Mouse (Mus musculus) neural tube, embryonic 12.5 days (tissue): ENCODE measurements around the gene N4bp3. TPM values are rescaled to one million over a fixed set of nuclear protein-coding genes. Genes with fewer than 3 reads are reported as not detected.
A peak's percentile ranks its signal among the peaks of the same experiment; 100 is the strongest.

Experiments used
- ATAC-seq: fragments of 200-750 bp; cut with Nextera tagmentation; 2 replicates; pipeline ENCODE4 v1.8.0; 2017; ENCODE audit warnings: low read depth, mild to moderate bottlenecking, moderate TSS enrichment, moderate library complexity; ENCODE audit not compliant: low FRiP score
- H3K27ac ChIP-seq: fragments of 300-500 bp; sonication (generic); 2 replicates; pipeline ENCODE4 v1.5.1; 2016
- H3K27me3 ChIP-seq: fragments of 300-500 bp; sonication (generic); replicated peaks from 2 replicates; pipeline ENCODE4 v1.6.1; 2016; ENCODE audit warnings: mild to moderate bottlenecking
- H3K36me3 ChIP-seq: fragments of 300-500 bp; sonication (generic); 2 replicates; pipeline ENCODE4 v1.6.1; 2016; ENCODE audit warnings: mild to moderate bottlenecking
- H3K4me1 ChIP-seq: fragments of 300-500 bp; sonication (generic); 2 replicates; pipeline ENCODE4 v1.6.1; 2016
- H3K4me2 ChIP-seq: fragments of 300-500 bp; sonication (generic); replicated peaks from 2 replicates; pipeline ENCODE4 v1.6.1; 2016; ENCODE audit warnings: mild to moderate bottlenecking
- H3K4me3 ChIP-seq: fragments of 300-500 bp; sonication (generic); 2 replicates; pipeline ENCODE4 v1.5.1; 2016
- H3K9ac ChIP-seq: fragments of 300-500 bp; sonication (generic); 2 replicates; pipeline ENCODE4 v1.6.1; 2016; ENCODE audit warnings: mild to moderate bottlenecking
- H3K9me3 ChIP-seq: fragments of 300-500 bp; sonication (generic); 2 replicates; pipeline ENCODE4 v1.6.1; 2016; ENCODE audit warnings: mild to moderate bottlenecking
- WGBS: fragments of 180-500 bp; shearing (Covaris S2); methylation state at CpG from one replicate; pipeline ENCODE4 v1.1.7; 2016; 5-methylcytosine and 5-hydroxymethylcytosine counted together
- polyA plus RNA-seq: library from polyadenylated mRNA; unstranded; fragments of >200 nt; fragmentation: Nextera tagmentation; extraction: Ambion mirVana; gene quantifications from 2 replicates; pipeline ENCODE4 v1.2.1, GENCODE M21; 2016

Gene N4bp3
- polyA plus RNA-seq, 1 experiment from 2014 or later: 16.8 TPM

DNA sequence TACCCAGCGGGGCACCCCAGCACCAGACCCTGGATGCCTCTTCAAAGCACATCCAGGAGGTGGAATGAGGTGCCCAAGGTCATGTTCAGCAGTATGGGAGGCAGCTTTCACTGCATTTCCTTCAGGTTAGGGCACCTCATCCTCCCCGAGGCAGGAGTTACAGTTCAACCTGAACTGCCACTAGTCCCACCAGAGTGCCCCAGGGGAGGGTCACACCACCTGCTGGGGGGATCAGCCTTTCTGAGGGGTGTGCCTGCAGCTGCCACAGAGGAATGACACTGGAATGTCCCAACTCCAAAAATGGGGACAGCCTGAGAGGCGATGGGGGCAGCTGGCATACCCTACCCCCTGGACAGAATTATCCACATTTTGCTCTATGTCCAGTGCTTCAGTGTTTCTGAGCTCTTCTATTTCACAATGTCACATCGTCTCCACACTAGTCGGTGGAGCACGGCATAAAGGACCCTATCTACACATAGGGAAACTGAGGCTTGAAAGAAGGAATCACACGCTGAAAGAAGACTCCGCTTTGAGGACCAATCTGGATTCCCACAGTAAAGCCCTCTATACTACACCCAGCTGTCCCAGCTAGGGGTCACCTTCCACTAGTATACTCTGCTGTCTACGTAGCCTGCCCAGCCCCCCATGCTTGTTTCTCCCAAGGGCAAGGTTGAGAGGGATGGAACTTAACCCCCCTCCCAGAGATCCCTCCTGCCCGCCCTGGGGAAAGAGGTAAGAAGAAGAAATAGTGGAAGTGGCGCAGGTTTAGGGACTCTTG lies 1.3 kb downstream of the N4bp3 start:
- ATAC-seq: no peak
- peak overlapping the region; percentile 47 for H3K4me3 ChIP-seq
- no peaks in the 10 kb centered on the region for H3K36me3 ChIP-seq
- peak overlapping the region; percentile 87 for H3K4me2 ChIP-seq
- peak overlapping the region; percentile 52 for H3K9ac ChIP-seq
- no peak overlapping the region for H3K27ac ChIP-seq
- peaks cover 37% of the 10 kb centered on the region for H3K4me1 ChIP-seq
- peaks cover 24% of the 10 kb centered on the region for H3K27me3 ChIP-seq
- 23% methylated on average over 11 of the region's 11 CpGs for WGBS
- H3K9me3 ChIP-seq: no peaks in the 10 kb centered on the region

DNA sequence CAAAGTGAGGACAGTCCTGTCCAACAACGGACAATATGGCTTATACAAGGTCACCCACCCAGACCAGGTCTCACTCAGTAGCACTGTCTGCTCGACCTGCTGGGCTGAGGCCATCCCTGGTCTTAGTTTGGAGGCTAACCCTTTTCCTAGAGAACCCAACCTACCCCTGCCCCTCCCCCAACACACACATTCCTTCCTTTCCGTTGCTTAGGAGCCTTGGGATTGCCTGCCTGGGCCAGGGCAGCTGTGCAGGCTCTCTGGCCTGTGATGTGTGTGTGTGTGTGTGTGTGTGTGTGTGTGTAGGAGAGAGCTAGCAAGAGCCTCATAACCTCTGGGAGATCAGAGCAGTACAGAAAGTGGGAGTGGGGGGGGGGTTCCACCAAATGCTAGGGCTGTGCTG lies 2.1 kb downstream of the N4bp3 start:
- H3K4me3 ChIP-seq: peak overlapping the region; percentile 15; the same call in 1 of the 2 replicates
- peaks cover 37% of the 10 kb centered on the region for H3K4me1 ChIP-seq
- 0 out of 2 replicates have a peak, but pooled peaks cover under 1% of the 10 kb centered on the region for H3K36me3 ChIP-seq
- peak overlapping the region; percentile 18; the same call in 1 of the 2 replicates for H3K9ac ChIP-seq
- 10% methylated on average over 3 of the region's 3 CpGs for WGBS
- peak; percentile 35 for ATAC-seq
- H3K9me3 ChIP-seq: no peaks in the 10 kb centered on the region
- H3K27ac ChIP-seq: no peak overlapping the region
- H3K27me3 ChIP-seq: peaks cover 24% of the 10 kb centered on the region
- H3K4me2 ChIP-seq: peak overlapping the region; percentile 87

DNA sequence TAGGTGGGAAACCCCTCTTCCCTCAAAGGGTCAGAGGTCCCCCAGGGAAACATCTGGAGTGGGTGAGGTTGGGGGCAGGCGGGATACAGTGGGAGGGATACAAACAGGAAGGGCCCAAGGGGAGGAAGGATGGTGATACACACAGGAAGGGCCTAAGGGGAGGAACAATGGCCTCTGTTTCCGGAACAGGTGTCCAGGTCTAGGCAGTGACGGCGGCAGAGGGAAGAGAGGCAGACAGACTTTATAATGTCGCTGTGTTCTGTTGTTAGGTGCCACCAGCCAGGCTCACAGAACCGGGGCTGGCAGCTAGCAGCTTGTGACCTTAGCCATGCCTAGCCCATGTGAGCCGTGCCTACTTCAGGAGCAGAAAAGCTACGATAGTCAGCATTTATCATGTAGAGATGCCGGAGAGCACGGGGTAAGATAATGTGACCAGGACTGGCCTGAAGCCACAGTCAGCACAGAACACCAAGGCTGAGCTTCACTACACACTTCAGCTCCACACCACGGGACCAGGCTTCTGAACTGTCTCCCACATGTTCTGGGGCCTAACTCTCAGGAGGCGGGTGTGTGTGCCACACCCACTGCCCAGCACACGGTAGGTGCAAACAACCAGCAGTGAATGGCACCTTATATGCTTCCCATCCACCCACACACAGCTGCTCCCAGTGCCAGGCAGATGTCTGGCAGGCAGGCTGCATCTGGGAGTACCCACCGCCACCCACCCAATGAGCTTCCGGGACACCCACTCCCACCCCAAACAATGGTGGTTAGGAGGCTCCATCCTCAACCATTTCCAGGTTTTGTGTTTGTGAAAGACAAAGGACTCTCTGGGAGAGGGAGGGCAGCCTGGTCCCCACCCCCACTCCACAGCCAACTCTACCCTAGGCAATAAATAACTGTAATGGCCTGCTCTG lies 3.6 kb downstream of the N4bp3 start:
- Histone ChIP-seq H3K4me2 (0 out of 2 replicates have a peak overlapping the region, but pooled peaks have one; percentile 0), H3K4me3 (no peak overlapping the region), H3K9me3 (no peaks in the 10 kb centered on the region), H3K36me3 (0 out of 2 replicates have a peak, but pooled peaks cover 5% of the 10 kb centered on the region), H3K27me3 (peaks cover 24% of the 10 kb centered on the region), H3K27ac (no peak overlapping the region), H3K4me1 (peaks cover 37% of the 10 kb centered on the region), H3K9ac (no peak overlapping the region)
- no peak for ATAC-seq
- 65% methylated on average over 15 of the region's 15 CpGs for WGBS

DNA sequence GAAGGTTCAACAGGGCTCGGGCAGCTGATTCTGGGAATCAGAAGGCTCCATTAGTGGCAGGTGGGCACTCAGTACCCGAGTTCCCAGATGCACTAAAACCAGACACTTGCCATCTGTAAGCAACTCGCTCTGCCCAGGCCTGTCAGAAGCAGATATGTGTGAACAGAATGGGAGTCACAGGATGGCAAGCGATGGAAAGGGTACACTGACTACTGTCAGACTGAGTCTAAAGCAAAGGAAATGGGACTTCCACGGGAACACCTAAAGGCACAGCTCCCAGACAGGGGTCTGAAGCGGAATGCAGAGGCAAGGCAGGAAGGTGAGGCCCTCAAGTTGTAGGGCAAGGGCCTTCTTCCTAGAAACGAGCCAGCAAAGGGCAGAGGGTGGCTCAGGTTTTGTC lies 4.4 kb downstream of the N4bp3 start:
- WGBS: 84% methylated on average over 7 of the region's 7 CpGs
- Histone ChIP-seq H3K36me3 (0 out of 2 replicates have a peak, but pooled peaks cover 5% of the 10 kb centered on the region), H3K27me3 (peaks cover 21% of the 10 kb centered on the region), H3K4me3 (no peak overlapping the region), H3K4me2 (no peak overlapping the region), H3K4me1 (peaks cover 37% of the 10 kb centered on the region), H3K9me3 (no peaks in the 10 kb centered on the region), H3K9ac (no peak overlapping the region), H3K27ac (no peak overlapping the region)
- ATAC-seq: no peak

DNA sequence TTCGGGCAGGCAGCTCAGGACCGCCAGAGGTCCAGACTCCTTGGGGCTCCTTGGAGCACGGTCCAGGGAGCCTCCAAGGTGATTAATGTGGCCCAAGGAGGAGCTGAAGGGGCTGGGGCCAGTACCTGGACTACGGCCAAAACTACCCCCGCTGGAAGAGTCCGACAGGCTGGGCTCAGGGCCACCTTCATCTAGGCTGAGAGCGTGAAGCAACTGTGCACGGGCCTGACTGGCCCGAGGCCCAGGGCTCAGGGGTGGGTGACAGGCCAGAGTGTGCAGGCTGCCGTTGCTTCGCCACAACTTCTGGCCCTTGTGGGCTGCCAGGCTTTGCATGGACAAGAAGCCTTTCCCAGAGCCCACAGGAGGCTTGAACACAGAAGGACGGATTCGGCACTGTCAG lies 5.3 kb downstream of the N4bp3 start:
- no peak overlapping the region for H3K4me3 ChIP-seq
- H3K9me3 ChIP-seq: no peaks in the 10 kb centered on the region
- no peak overlapping the region for H3K4me2 ChIP-seq
- H3K36me3 ChIP-seq: 0 out of 2 replicates have a peak, but pooled peaks cover 5% of the 10 kb centered on the region
- no peak overlapping the region for H3K9ac ChIP-seq
- no peak for ATAC-seq
- peaks cover 14% of the 10 kb centered on the region for H3K27me3 ChIP-seq
- 93% methylated on average over 13 of the region's 13 CpGs for WGBS
- H3K4me1 ChIP-seq: peaks cover 32% of the 10 kb centered on the region
- no peak overlapping the region for H3K27ac ChIP-seq

DNA sequence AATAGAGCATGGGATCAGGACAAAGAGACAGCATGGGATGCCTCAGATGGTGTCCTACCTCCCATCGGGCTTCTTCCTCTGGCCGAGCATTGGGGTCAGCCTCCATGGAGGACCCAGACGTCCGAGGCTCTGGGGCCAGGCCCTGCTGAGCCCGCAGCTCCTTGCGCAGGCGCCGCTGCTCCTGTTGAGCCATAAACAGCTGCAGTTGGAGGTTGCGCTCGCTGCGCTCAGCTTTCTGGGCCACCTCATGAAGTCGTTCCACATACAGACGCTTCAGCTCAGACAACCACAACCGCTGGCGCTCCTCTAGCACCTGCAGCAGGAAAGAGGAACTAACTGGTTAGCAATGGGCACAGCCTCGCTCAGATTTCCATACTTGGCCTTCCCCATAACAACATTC lies 6.4 kb downstream of the N4bp3 start:
- H3K36me3 ChIP-seq: 0 out of 2 replicates have a peak, but pooled peaks cover 5% of the 10 kb centered on the region
- H3K4me3 ChIP-seq: no peak overlapping the region
- H3K27ac ChIP-seq: no peak overlapping the region
- no peak for ATAC-seq
- no peak overlapping the region for H3K4me2 ChIP-seq
- H3K9me3 ChIP-seq: no peaks in the 10 kb centered on the region
- no peak overlapping the region for H3K9ac ChIP-seq
- peaks cover 21% of the 10 kb centered on the region for H3K4me1 ChIP-seq
- 75% methylated on average over 16 of the region's 16 CpGs for WGBS
- peaks cover 3% of the 10 kb centered on the region; the same call in 1 of the 2 replicates for H3K27me3 ChIP-seq

DNA sequence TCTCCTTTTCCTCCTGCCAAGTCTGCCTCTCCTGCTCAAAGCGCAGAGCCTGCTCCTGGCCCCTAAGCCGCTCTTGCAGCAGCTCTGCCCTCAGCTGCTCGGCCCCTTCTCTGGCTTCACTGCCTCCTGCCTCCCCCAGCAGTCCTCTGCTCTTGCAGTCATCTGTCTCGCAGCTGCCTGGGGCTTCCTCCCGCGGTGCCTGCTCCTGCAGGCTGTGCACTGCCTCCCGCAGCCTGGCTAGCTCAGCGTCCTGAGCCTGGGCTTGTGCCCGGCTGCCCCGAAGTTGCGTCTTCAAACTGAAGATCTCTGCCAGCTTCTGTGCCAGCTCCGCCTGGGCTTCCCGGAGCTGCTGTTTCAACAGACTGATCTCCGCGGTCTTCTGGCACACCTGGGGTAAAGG lies 6.9 kb downstream of the N4bp3 start:
- H3K27me3 ChIP-seq: no peaks in the 10 kb centered on the region
- H3K9me3 ChIP-seq: no peaks in the 10 kb centered on the region
- no peak overlapping the region for H3K4me3 ChIP-seq
- H3K9ac ChIP-seq: no peak overlapping the region
- peaks cover 16% of the 10 kb centered on the region for H3K4me1 ChIP-seq
- H3K27ac ChIP-seq: no peak overlapping the region
- H3K36me3 ChIP-seq: 0 out of 2 replicates have a peak, but pooled peaks cover 5% of the 10 kb centered on the region
- whole genome bisulfite sequencing: 73% methylated on average over 15 of the region's 15 CpGs
- no peak overlapping the region; the same call in 1 of the 2 replicates for H3K4me2 ChIP-seq
- no peak for ATAC-seq

DNA sequence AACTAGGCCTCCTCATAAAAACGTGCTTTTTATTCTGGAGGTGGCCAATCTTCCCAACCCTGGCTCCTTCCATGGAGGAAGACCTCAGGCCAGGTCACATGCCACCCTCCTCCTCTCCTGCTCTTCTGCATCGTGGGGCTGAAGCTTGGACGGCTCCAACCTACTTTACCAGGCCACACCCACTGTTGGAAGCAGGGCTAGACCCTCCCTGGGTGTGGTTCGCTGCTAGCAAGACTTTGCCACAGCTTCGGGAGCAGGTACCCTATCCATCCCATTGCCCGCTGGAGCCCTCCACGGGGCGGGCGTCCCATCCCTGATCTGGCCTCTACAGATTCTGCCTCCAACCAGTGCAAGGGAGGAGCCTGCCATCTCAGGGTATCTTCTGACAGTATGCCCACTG lies 7.4 kb downstream of the N4bp3 start:
- H3K36me3 ChIP-seq: 0 out of 2 replicates have a peak, but pooled peaks cover 5% of the 10 kb centered on the region
- no peak overlapping the region for H3K4me2 ChIP-seq
- H3K27me3 ChIP-seq: no peaks in the 10 kb centered on the region
- no peak overlapping the region for H3K27ac ChIP-seq
- no peak for ATAC-seq
- no peak overlapping the region for H3K9ac ChIP-seq
- 86% methylated on average over 9 of the region's 9 CpGs for whole genome bisulfite sequencing
- no peak overlapping the region for H3K4me3 ChIP-seq
- no peaks in the 10 kb centered on the region for H3K9me3 ChIP-seq
- peaks cover 12% of the 10 kb centered on the region for H3K4me1 ChIP-seq

DNA sequence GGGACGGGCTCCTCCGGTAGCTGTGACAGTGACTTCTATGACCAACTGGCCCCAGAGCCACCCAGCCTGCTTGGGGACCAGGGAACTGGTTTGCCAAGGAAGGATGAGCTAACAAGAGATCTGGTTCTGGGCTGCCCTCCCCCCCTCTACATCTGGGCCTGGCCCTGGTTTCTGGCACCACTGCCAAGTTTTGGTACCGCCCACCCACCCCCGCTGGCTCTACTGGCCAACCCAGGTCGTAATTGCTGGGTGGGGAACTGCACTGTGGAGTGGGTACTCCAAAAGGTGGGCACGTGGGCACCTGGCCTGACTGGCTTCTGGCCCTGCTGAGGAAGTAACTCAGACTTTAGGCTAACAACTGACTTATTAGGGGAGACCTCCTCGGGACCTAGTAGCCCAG lies 9.9 kb downstream of the N4bp3 start:
- Histone ChIP-seq H3K9ac (no peak overlapping the region), H3K36me3 (0 out of 2 replicates have a peak, but pooled peaks cover 5% of the 10 kb centered on the region), H3K4me1 (peaks cover 11% of the 10 kb centered on the region), H3K9me3 (no peaks in the 10 kb centered on the region), H3K27ac (no peak overlapping the region), H3K4me2 (no peak overlapping the region), H3K4me3 (no peak overlapping the region), H3K27me3 (no peaks in the 10 kb centered on the region)
- WGBS: 85% methylated on average over 7 of the region's 7 CpGs
- no peak for ATAC-seq

DNA sequence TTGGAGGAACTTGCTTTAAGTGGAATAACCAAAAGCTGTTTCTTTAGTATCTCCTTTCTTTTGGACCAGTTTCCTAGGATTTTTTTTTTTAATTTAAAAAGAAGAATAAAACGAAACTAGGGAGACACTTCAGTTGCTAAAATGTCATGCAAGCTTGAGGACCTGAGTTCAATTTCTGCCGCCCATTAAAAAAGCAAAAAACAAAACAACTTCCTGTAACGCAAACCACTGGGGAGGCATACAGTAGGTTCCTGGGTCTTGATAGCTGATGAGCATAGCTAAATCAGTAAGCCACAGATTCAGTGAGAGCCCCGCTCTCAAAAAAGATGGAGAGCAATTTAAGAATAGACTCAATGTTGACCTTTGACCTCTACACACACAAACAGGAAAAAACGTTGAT lies 12.1 kb downstream of the N4bp3 start:
- H3K9ac ChIP-seq: no peak overlapping the region
- H3K36me3 ChIP-seq: 0 out of 2 replicates have a peak, but pooled peaks cover 3% of the 10 kb centered on the region
- no peak for ATAC-seq
- H3K4me2 ChIP-seq: peak overlapping the region; percentile 34; the same call in 1 of the 2 replicates
- 74% methylated on average over 5 of the region's 5 CpGs for WGBS
- no peak overlapping the region for H3K4me3 ChIP-seq
- peaks cover 27% of the 10 kb centered on the region for H3K4me1 ChIP-seq
- H3K9me3 ChIP-seq: no peaks in the 10 kb centered on the region
- no peaks in the 10 kb centered on the region for H3K27me3 ChIP-seq
- no peak overlapping the region for H3K27ac ChIP-seq

DNA sequence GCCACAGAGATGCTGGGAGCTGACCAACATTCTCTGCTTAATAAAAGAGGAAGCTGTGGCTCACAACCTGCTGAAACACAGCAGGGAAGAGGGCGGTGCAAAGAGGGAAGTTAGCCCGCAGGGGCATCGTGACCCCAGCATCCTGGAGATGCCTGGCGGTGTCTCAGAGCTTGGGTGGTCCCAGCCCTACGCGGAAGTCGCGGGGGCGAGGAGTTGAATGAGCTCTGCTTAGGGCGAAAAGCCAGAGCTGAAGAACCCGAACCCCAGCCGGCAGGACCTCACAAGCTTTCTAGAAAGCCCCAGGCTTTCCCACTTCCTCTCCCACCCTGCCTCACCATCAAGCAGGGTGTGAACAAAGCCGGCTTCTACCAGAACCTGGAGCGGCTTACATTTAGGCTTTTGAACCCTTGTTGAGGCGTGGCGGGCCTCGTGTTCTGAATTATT lies 12.6 kb downstream of the N4bp3 start:
- no peaks in the 10 kb centered on the region for H3K36me3 ChIP-seq
- H3K27ac ChIP-seq: no peak overlapping the region
- no peak for ATAC-seq
- H3K27me3 ChIP-seq: no peaks in the 10 kb centered on the region
- 0 out of 2 replicates have a peak overlapping the region, but pooled peaks have one; percentile 18 for H3K9ac ChIP-seq
- peaks cover 27% of the 10 kb centered on the region for H3K4me1 ChIP-seq
- WGBS: 5% methylated on average over 17 of the region's 17 CpGs
- peak overlapping the region; percentile 34 for H3K4me2 ChIP-seq
- H3K4me3 ChIP-seq: no peak overlapping the region
- H3K9me3 ChIP-seq: no peaks in the 10 kb centered on the region

DNA sequence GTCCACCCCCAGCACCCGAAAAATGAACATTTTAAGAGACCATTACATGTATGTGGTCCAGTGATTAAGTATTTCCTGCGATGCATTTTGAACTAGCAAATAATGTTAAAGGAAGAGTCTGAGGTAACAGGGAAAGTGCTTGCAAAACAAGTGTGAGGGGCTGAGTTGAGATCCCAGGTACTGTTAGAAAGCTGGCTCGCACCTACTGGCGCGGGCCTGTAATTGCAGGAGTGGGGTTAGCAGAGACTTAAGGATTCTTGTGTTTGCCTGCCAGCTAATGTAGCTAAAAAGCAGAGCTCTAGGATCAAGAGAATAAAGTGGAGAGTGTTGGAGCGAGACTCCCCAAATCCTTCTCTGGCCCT lies 14.3 kb downstream of the N4bp3 start:
- peak overlapping the region; percentile 73 for H3K4me3 ChIP-seq
- 6% methylated on average over 6 of the region's 6 CpGs for WGBS
- ATAC-seq: peak; percentile 62
- H3K9me3 ChIP-seq: no peaks in the 10 kb centered on the region
- H3K27ac ChIP-seq: 0 out of 2 replicates have a peak overlapping the region, but pooled peaks have one; percentile 53
- H3K27me3 ChIP-seq: no peaks in the 10 kb centered on the region
- peaks cover 34% of the 10 kb centered on the region for H3K4me1 ChIP-seq
- H3K4me2 ChIP-seq: peak overlapping the region; percentile 82
- H3K9ac ChIP-seq: peak overlapping the region; percentile 66
- no peaks in the 10 kb centered on the region for H3K36me3 ChIP-seq
